Mouse (Mus musculus): ENCODE data around the gene Rd3l. TPM values are rescaled to one million over a fixed set of nuclear protein-coding genes. Genes with fewer than 3 reads are reported as not detected.

Rd3l gene
- total and polyA plus RNA-seq, 3 experiments, result 0.08 TPM; not detected in 2

GRCm38 (mm10) chr12:111983165-111983564 lies 2.0 kb upstream of the Rd3l start:
- peaks cover 0 to 4% of the 10 kb centered on the region in 2 experiments; a peak in 1 of 4 replicates for H3K36me3 ChIP-seq (ENCODE audit: control insufficient read depth in 1 of 2, insufficient read depth in 2 of 2, low read length in 2 of 2)
- peaks cover 0 to 4% of the 10 kb centered on the region in 2 experiments; a peak in 1 of 4 replicates for H3K4me1 ChIP-seq (ENCODE audit: control insufficient read depth in 1 of 2, insufficient read depth in 2 of 2, low read length in 2 of 2)
- peak; percentile 42 for DNase-seq (ENCODE audit: low read depth, low spot score)
- peaks cover 4% of the 10 kb centered on the region for H3K9me3 ChIP-seq (replicated peaks; ENCODE audit: insufficient read depth, low read length)
- H3K4me3 ChIP-seq (ENCODE audit: control insufficient read depth in 1 of 2, insufficient read depth in 1 of 2, low read depth in 2 of 2, low read length in 2 of 2), result no peak overlapping the region
- H3K79me2 ChIP-seq (ENCODE audit: control insufficient read depth, insufficient read depth, low read length, poor library complexity), result peaks cover 22% of the 10 kb centered on the region
- H3K9ac ChIP-seq (ENCODE audit: control insufficient read depth, low read depth, low read length, poor library complexity, severe bottlenecking), result no peak overlapping the region
- H3K27ac ChIP-seq (ENCODE audit: control insufficient read depth, low read depth, low read length), result peak overlapping the region; percentile 3; the same call in 1 of the 2 replicates
- no peaks in the 10 kb centered on the region for H3K27me3 ChIP-seq (ENCODE audit: control insufficient read depth in 1 of 2, insufficient read depth in 2 of 2, low read length in 2 of 2)
- no peak for TF ChIP-seq TAL1 (IDR thresholded peaks at IDR 0.05; ENCODE audit: low read length)
- no peak for TF ChIP-seq USF1 (IDR thresholded peaks at IDR 0.05; ENCODE audit: low read depth, low read length)
- no peak for TF ChIP-seq USF2 (IDR thresholded peaks at IDR 0.05; ENCODE audit: borderline replicate concordance in 1 of 2, insufficient read depth in 1 of 2, low read depth in 1 of 2, low read length in 2 of 2)
- TF ChIP-seq SIN3A (IDR thresholded peaks at IDR 0.05; ENCODE audit: low read length), result no peak; the same call in 1 of the 2 replicates
- no peak for TF ChIP-seq CHD1 (IDR thresholded peaks at IDR 0.05; ENCODE audit: low read depth, low read length)
- TF ChIP-seq ZKSCAN1 (IDR thresholded peaks at IDR 0.05; ENCODE audit: low read depth, low read length), result no peak
- no peak for TF ChIP-seq ZMIZ1 (IDR thresholded peaks at IDR 0.05; ENCODE audit: low read depth, low read length)
- no peak for TF ChIP-seq ELF1 (IDR thresholded peaks at IDR 0.05; ENCODE audit: low read depth, low read length)
- peak; percentile 40; the same call in 1 of the 2 replicates for TF ChIP-seq ETS1 (IDR thresholded peaks at IDR 0.05; ENCODE audit: low read depth, low read length)
- TF ChIP-seq SMC3 (IDR thresholded peaks at IDR 0.05; ENCODE audit: low read depth, low read length), result no peak
- TF ChIP-seq TCF12 (IDR thresholded peaks at IDR 0.05; ENCODE audit: low read depth, low read length), result peak; percentile 53; the same call in 1 of the 2 replicates
- TF ChIP-seq CTCF (IDR thresholded peaks at IDR 0.05 in 2 of 3, conservative IDR thresholded peaks at IDR 0.05 in 1 of 3; ENCODE audit: control insufficient read depth in 1 of 3, insufficient read depth in 1 of 3, low read depth in 2 of 3, low read length in 3 of 3, poor library complexity in 1 of 3, severe bottlenecking in 1 of 3), result no peak
- TF ChIP-seq BHLHE40 (IDR thresholded peaks at IDR 0.05; ENCODE audit: borderline replicate concordance, low read depth, low read length), result no peak
- TF ChIP-seq ZNF384 (IDR thresholded peaks at IDR 0.05; ENCODE audit: low read depth, low read length), result no peak
- no peak for TF ChIP-seq POLR2AphosphoS5 (IDR thresholded peaks at IDR 0.05; ENCODE audit: borderline replicate concordance, low read depth, low read length)
- no peak for TF ChIP-seq NELFE (IDR thresholded peaks at IDR 0.05; ENCODE audit: low read depth, low read length)
- no peak for TF ChIP-seq E2F4 (IDR thresholded peaks at IDR 0.05; ENCODE audit: borderline replicate concordance, low read depth, low read length)
- peak; percentile 40; the same call in 1 of the 2 replicates for TF ChIP-seq GATA1 (IDR thresholded peaks at IDR 0.05; ENCODE audit: low read depth, low read length)
- peak; percentile 46 to 77; a peak in 3 of 4 replicates for TF ChIP-seq EP300 (IDR thresholded peaks at IDR 0.05; ENCODE audit: low read depth in 1 of 2, low read length in 2 of 2)
- no peak for TF ChIP-seq MEF2A (IDR thresholded peaks at IDR 0.05; ENCODE audit: extremely low read depth, insufficient replicate concordance, low read depth, low read length, poor library complexity, severe bottlenecking)
- no peak for TF ChIP-seq POLR2A (IDR thresholded peaks at IDR 0.05; ENCODE audit: control insufficient read depth in 1 of 2, insufficient read depth in 1 of 2, low read depth in 1 of 2, low read length in 2 of 2, poor library complexity in 1 of 2)
- TF ChIP-seq MYB (IDR thresholded peaks at IDR 0.05; ENCODE audit: low read depth, low read length), result no peak
- TF ChIP-seq MAX (IDR thresholded peaks at IDR 0.05; ENCODE audit: low read length), result no peak
